In the genomic region with DNA sequence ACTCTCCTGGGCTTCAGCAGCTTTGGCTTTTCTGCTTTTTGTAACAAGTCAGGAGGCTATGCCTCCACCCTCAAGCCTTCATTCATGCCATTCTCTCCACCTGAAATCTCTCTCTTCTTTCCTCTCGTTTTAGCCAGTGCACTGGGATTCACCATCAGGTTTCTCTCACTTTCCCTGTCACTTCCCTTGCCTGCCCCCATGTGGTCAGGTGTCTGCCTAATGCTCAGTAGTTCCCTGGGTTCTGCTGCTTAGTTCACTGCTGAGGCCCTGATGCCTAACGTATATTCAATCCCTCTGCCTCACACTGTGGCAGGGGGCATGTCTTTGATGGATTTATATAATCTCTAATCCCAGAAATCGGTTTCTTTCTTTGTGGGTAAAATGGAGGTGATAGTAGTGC, we compare ENCODE assay signal across 9 mouse cellular contexts. TPM values are rescaled to one million over a fixed set of nuclear protein-coding genes. Genes with fewer than 3 reads are reported as not detected.
DNase-seq lines count a peak whose midpoint lies in the region; ATAC-seq and TF ChIP-seq lines count a peak whose summit lies in the region.
"Had no signal": no experiment of that assay in that cellular context is flagged by ENCODE, and none has a peak within 500 bp of the region (broad histone marks: within the 10 kb centered on the region; RNA-seq: fewer than 3 reads in every experiment).

No protein-coding gene starts in this region.

- no peak overlapping the region for H3K9ac ChIP-seq in heart, embryonic 12.5 days
- no peak overlapping the region for H3K9ac ChIP-seq in hindbrain, embryonic 14.5 days

- H3K4me2 ChIP-seq in heart, embryonic 12.5 days: no peak overlapping the region
- no peak overlapping the region for H3K4me2 ChIP-seq in hindbrain, embryonic 14.5 days (replicated peaks)

- H3K27me3 ChIP-seq in hindbrain, embryonic 10.5 days (ENCODE audit: insufficient read depth, poor library complexity, severe bottlenecking): no peaks in the 10 kb centered on the region
- H3K27me3 ChIP-seq in heart, embryonic 12.5 days (replicated peaks): no peaks in the 10 kb centered on the region
- no peaks in the 10 kb centered on the region for H3K27me3 ChIP-seq in hindbrain, embryonic 14.5 days (ENCODE audit: control insufficient read depth, insufficient read depth, low read length)

- WGBS in hindbrain, embryonic 10.5 days: 47% methylated on average over 3 of the region's 3 CpGs
- WGBS in heart, embryonic 12.5 days: 30% methylated on average over 3 of the region's 3 CpGs
- WGBS in hindbrain, embryonic 14.5 days: 48% methylated on average over 3 of the region's 3 CpGs

- H3K4me3 ChIP-seq in cortical plate, adult 2 months (ENCODE audit: insufficient read depth, low read length): no peak overlapping the region
- H3K4me3 ChIP-seq in hindbrain, embryonic 10.5 days: no peak overlapping the region
- no peak overlapping the region for H3K4me3 ChIP-seq in heart, embryonic 12.5 days
- no peak overlapping the region for H3K4me3 ChIP-seq in hindbrain, embryonic 14.5 days (replicated peaks; ENCODE audit: low read length)

- no peak for ATAC-seq in heart, embryonic 12.5 days (ENCODE audit: insufficient number of reproducible peaks, low FRiP score)
- ATAC-seq in hindbrain, embryonic 14.5 days (ENCODE audit: low FRiP score): no peak

- TF ChIP-seq POLR2A in cortical plate, adult 2 months (IDR thresholded peaks at IDR 0.05; ENCODE audit: extremely low read depth, insufficient read depth, low read length): no peak

- H3K36me3 ChIP-seq in hindbrain, embryonic 10.5 days: peaks cover 2% of the 10 kb centered on the region; the same call in 1 of the 2 replicates
- no peaks in the 10 kb centered on the region; the same call in 1 of the 2 replicates for H3K36me3 ChIP-seq in heart, embryonic 12.5 days
- H3K36me3 ChIP-seq in hindbrain, embryonic 14.5 days (replicated peaks; ENCODE audit: control insufficient read depth, insufficient read depth): 0 out of 2 replicates have a peak, but pooled peaks cover 3% of the 10 kb centered on the region

- peak; percentile 45; the same call in 1 of the 2 replicates for TF ChIP-seq CTCF in cortical plate, adult 2 months (IDR thresholded peaks at IDR 0.05; ENCODE audit: extremely low read depth, insufficient read depth, low read length)

- DNase-seq in layer of hippocampus, adult 11-12 months (ENCODE audit: low spot score): peak; percentile 43
- no peak for DNase-seq in layer of hippocampus, adult 9-10 months (ENCODE audit: low spot score)
- peak; percentile 17 for DNase-seq in A20 (ENCODE audit: low read depth, low spot score)
- DNase-seq in ES-CJ7 (ENCODE audit: low read depth, low spot score): peak; percentile 44
- DNase-seq in hindbrain, embryonic 10.5 days (ENCODE audit: low spot score): no peak
- DNase-seq in hindbrain, embryonic 14.5 days (ENCODE audit: low spot score): no peak
- DNase-seq: gastrocnemius, postnatal 25 days had no signal

- H3K27ac ChIP-seq in cortical plate, adult 2 months (ENCODE audit: insufficient read depth, low read length): no peak overlapping the region
- H3K27ac ChIP-seq in hindbrain, embryonic 10.5 days: no peak overlapping the region
- no peak overlapping the region for H3K27ac ChIP-seq in heart, embryonic 12.5 days (ENCODE audit: poor library complexity, severe bottlenecking)
- H3K27ac ChIP-seq in hindbrain, embryonic 14.5 days: no peak overlapping the region

- H3K9me3 ChIP-seq in hindbrain, embryonic 10.5 days: no peaks in the 10 kb centered on the region
- H3K9me3 ChIP-seq in heart, embryonic 12.5 days (replicated peaks): no peaks in the 10 kb centered on the region
- no peaks in the 10 kb centered on the region for H3K9me3 ChIP-seq in hindbrain, embryonic 14.5 days (ENCODE audit: control insufficient read depth, low read length)

- H3K4me1 ChIP-seq in cortical plate, adult 2 months (ENCODE audit: control insufficient read depth, insufficient read depth, low read length): no peaks in the 10 kb centered on the region
- no peaks in the 10 kb centered on the region for H3K4me1 ChIP-seq in hindbrain, embryonic 10.5 days (replicated peaks)
- H3K4me1 ChIP-seq in heart, embryonic 12.5 days (replicated peaks): peaks cover under 1% of the 10 kb centered on the region
- 0 out of 2 replicates have a peak, but pooled peaks cover under 1% of the 10 kb centered on the region for H3K4me1 ChIP-seq in hindbrain, embryonic 14.5 days (replicated peaks; ENCODE audit: control insufficient read depth, insufficient read depth, low read length)

RNA-seq across cellular contexts. Expression of a gene that starts 29.9 kb away (rescaled TPM):
- 16.2 and 17.6 TPM in 2 replicates for polyA plus RNA-seq in cortical plate, adult 2 months (2012; rRNA removed)
- polyA plus RNA-seq in hindbrain, embryonic 10.5 days (2016; fragmentation: Nextera tagmentation; extraction: Ambion mirVana): 7.2 and 8.2 TPM in 2 replicates
- 6.9 and 8.1 TPM in 2 replicates for polyA plus RNA-seq in heart, embryonic 12.5 days (2016; fragmentation: Nextera tagmentation; extraction: Ambion mirVana)
- polyA plus RNA-seq in hindbrain, embryonic 14.5 days (2014; fragmentation: Nextera tagmentation; extraction: Ambion mirVana): 10.6 and 11.2 TPM in 2 replicates

RNA-seq across cellular contexts. Expression of a gene that starts 29.9 kb away (rescaled TPM):
- polyA plus RNA-seq in cortical plate, adult 2 months (2012; rRNA removed): 66.0 and 66.6 TPM in 2 replicates
- 7.5 and 12.2 TPM in 2 replicates for polyA plus RNA-seq in hindbrain, embryonic 10.5 days (2016; fragmentation: Nextera tagmentation; extraction: Ambion mirVana)
- 5.4 and 6.3 TPM in 2 replicates for polyA plus RNA-seq in heart, embryonic 12.5 days (2016; fragmentation: Nextera tagmentation; extraction: Ambion mirVana)
- polyA plus RNA-seq in hindbrain, embryonic 14.5 days (2014; fragmentation: Nextera tagmentation; extraction: Ambion mirVana): 57.0 and 63.1 TPM in 2 replicates

Comparison
In these comparisons a context has a peak if more than half of its experiments do, and no peak if none do; other contexts are left out.
1. DNase-seq: peak in layer of hippocampus, adult 11-12 months (single experiment), A20 (single experiment) and ES-CJ7 (single experiment); none in layer of hippocampus, adult 9-10 months (single experiment), hindbrain, embryonic 10.5 days (single experiment) and hindbrain, embryonic 14.5 days (single experiment).